Mouse (Mus musculus) erythroblast, embryonic 14.5 days (primary cell): ENCODE data around the gene Caskin1.

Source experiments
- GATA1 ChIP-seq: IDR thresholded peaks from 2 replicates; pipeline ENCODE4 v1.6.1; 2012; ENCODE audit warnings: low read length, inconsistent platforms, mixed read lengths
- TAL1 ChIP-seq: IDR thresholded peaks from 3 replicates; pipeline ENCODE4 v1.6.1; 2012; ENCODE audit warnings: low read length, inconsistent platforms, mixed read lengths

GRCm38 (mm10) chr17:24449507-24449906 is 38.9 kb upstream of the Caskin1 start:
- TF ChIP-seq GATA1 (no peak), TAL1 (no peak)
